10 mouse cellular contexts compared by ENCODE assay signal in the genomic region with DNA sequence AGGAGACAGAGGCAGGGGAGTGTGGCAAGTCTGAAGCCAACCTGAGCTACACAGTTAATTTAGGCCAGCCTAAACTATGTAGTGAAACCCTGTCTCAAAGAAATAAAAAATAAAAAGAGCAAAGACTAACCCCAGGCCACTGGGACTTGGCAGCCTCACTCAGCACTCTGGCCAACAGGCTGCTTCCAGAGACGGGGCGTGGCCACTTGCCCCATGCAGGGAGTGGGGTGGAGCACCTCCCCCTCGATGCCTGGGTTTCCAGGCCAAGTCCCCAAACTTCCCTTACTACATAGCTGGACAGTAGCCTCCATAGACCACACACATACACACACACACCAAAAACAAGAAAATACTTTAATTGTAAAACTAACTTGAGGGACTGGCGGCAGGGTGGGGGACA. TPM values are rescaled to one million over a fixed set of nuclear protein-coding genes. Genes with fewer than 3 reads are reported as not detected.
DNase-seq lines count a peak whose midpoint lies in the region; ATAC-seq and TF ChIP-seq lines count a peak whose summit lies in the region.
"Had no signal": no experiment of that assay in that cellular context is flagged by ENCODE, and none has a peak within 500 bp of the region (broad histone marks: within the 10 kb centered on the region; RNA-seq: fewer than 3 reads in every experiment).

No protein-coding gene starts in this region.

- ATAC-seq in heart, postnatal 0 days (ENCODE audit: insufficient read depth, low read depth), result peak; percentile 61; the same call in 1 of the 2 replicates
- ATAC-seq in lung, embryonic 14.5 days (ENCODE audit: insufficient read depth), result peak; percentile 84
- no peak for ATAC-seq in activated CD4-positive, CD25-positive, alpha-beta regulatory T cell, adult 4 months

- H3K4me2 ChIP-seq in heart, postnatal 0 days (ENCODE audit: low read depth, low read length), result no peak overlapping the region
- no peak overlapping the region for H3K4me2 ChIP-seq in lung, embryonic 14.5 days

- H3K9ac ChIP-seq in heart, postnatal 0 days (replicated peaks; ENCODE audit: low read depth, low read length), result no peak overlapping the region
- H3K9ac ChIP-seq in lung, embryonic 14.5 days, result no peak overlapping the region

- no peak for TF ChIP-seq CTCF in heart, postnatal 0 days (IDR thresholded peaks at IDR 0.05; ENCODE audit: low read depth)
- TF ChIP-seq CTCF in lung, embryonic 14.5 days (IDR thresholded peaks at IDR 0.05; ENCODE audit: low read depth), result no peak

- H3K4me1 ChIP-seq in heart, embryonic 10.5 days, result peaks cover 47% of the 10 kb centered on the region
- H3K4me1 ChIP-seq in heart, postnatal 0 days (ENCODE audit: control insufficient read depth, insufficient read depth), result no peaks in the 10 kb centered on the region
- H3K4me1 ChIP-seq in lung, embryonic 14.5 days (ENCODE audit: insufficient read depth), result 0 out of 2 replicates have a peak, but pooled peaks cover 2% of the 10 kb centered on the region

- no peak for TF ChIP-seq EP300 in heart, postnatal 0 days (IDR thresholded peaks at IDR 0.05; ENCODE audit: low read depth)

- no peak overlapping the region for H3K27ac ChIP-seq in heart, embryonic 10.5 days
- H3K27ac ChIP-seq in heart, postnatal 0 days (ENCODE audit: low read depth), result no peak overlapping the region
- peak overlapping the region; percentile 22 for H3K27ac ChIP-seq in lung, embryonic 14.5 days (ENCODE audit: low read depth)

- H3K27me3 ChIP-seq in heart, embryonic 10.5 days (ENCODE audit: insufficient read depth, poor library complexity, severe bottlenecking), result no peaks in the 10 kb centered on the region
- H3K27me3 ChIP-seq in heart, postnatal 0 days (ENCODE audit: control insufficient read depth, insufficient read depth, low read length), result no peaks in the 10 kb centered on the region
- H3K27me3 ChIP-seq in lung, embryonic 14.5 days (ENCODE audit: insufficient read depth, low read length), result no peaks in the 10 kb centered on the region

- peak; percentile 97 for DNase-seq in heart, adult 11 months
- DNase-seq in heart, embryonic 10.5 days (ENCODE audit: low spot score), result no peak
- DNase-seq in R1 (ENCODE audit: low read depth, low spot score), result peak; percentile 57
- no peak for DNase-seq in heart, postnatal 0 days (ENCODE audit: low spot score)
- peak; percentile 87 for DNase-seq in lung, embryonic 14.5 days
- DNase-seq in layer of hippocampus, postnatal 14 days (ENCODE audit: low spot score in 2 of 2), result no peak
- no peak for DNase-seq in retina, embryonic 14.5 days (ENCODE audit: low spot score)

- H3K4me3 ChIP-seq in heart, embryonic 10.5 days, result no peak overlapping the region
- H3K4me3 ChIP-seq in heart, postnatal 0 days (ENCODE audit: low read depth, low read length), result no peak overlapping the region
- H3K4me3 ChIP-seq in lung, embryonic 14.5 days (ENCODE audit: low read depth, low read length), result no peak overlapping the region

- WGBS in heart, embryonic 10.5 days, result 59% methylated on average over 4 of the region's 4 CpGs
- WGBS in heart, postnatal 0 days, result 43% methylated on average over 4 of the region's 4 CpGs
- WGBS in lung, embryonic 14.5 days, result 35% methylated on average over 4 of the region's 4 CpGs

- H3K9me3 ChIP-seq in heart, embryonic 10.5 days, result no peaks in the 10 kb centered on the region
- H3K9me3 ChIP-seq in heart, postnatal 0 days (replicated peaks; ENCODE audit: control insufficient read depth, low read length), result no peaks in the 10 kb centered on the region
- no peaks in the 10 kb centered on the region for H3K9me3 ChIP-seq in lung, embryonic 14.5 days (ENCODE audit: low read depth, low read length)

- H3K36me3 ChIP-seq in heart, embryonic 10.5 days, result peaks cover 51% of the 10 kb centered on the region
- peaks cover 28% of the 10 kb centered on the region for H3K36me3 ChIP-seq in heart, postnatal 0 days (replicated peaks; ENCODE audit: control insufficient read depth, insufficient read depth, low read length)
- peaks cover 53% of the 10 kb centered on the region for H3K36me3 ChIP-seq in lung, embryonic 14.5 days (ENCODE audit: insufficient read depth)

RNA-seq across cellular contexts. Expression of a gene that starts 11.4 kb away (rescaled TPM):
- not detected in 2 replicates for polyA plus RNA-seq in heart, embryonic 10.5 days (2016; fragmentation: Nextera tagmentation; extraction: Ambion mirVana)
- total RNA-seq in heart, postnatal 0 days (2014; rRNA removed; ENCODE audit: low replicate concordance), result not detected in 2 replicates
- not detected in 2 replicates for polyA plus RNA-seq in heart, postnatal 0 days (2015; fragmentation: Nextera tagmentation; extraction: Ambion mirVana)
- not detected in 2 replicates for polyA plus RNA-seq in lung, embryonic 14.5 days (2014; fragmentation: Nextera tagmentation; extraction: Ambion mirVana)
- under 1 TPM; 0.33 to 0.62 TPM for total RNA-seq in layer of hippocampus, postnatal 14 days (2021)
- polyA plus RNA-seq in activated CD4-positive, CD25-positive, alpha-beta regulatory T cell, adult 4 months (2017; shearing (Covaris generic)), result not detected

RNA-seq across cellular contexts. Expression of a gene that starts 17.8 kb away (rescaled TPM):
- polyA plus RNA-seq in heart, embryonic 10.5 days (2016; fragmentation: Nextera tagmentation; extraction: Ambion mirVana), result not detected in 2 replicates
- total RNA-seq in heart, postnatal 0 days (2014; rRNA removed; ENCODE audit: low replicate concordance), result not detected in 2 replicates
- not detected in 2 replicates for polyA plus RNA-seq in heart, postnatal 0 days (2015; fragmentation: Nextera tagmentation; extraction: Ambion mirVana)
- polyA plus RNA-seq in lung, embryonic 14.5 days (2014; fragmentation: Nextera tagmentation; extraction: Ambion mirVana), result not detected in 2 replicates
- not detected for total RNA-seq in layer of hippocampus, postnatal 14 days (2021)
- polyA plus RNA-seq in activated CD4-positive, CD25-positive, alpha-beta regulatory T cell, adult 4 months (2017; shearing (Covaris generic)), result not detected
- total RNA-seq: ES-E14; left cerebral cortex, postnatal 10 days had no signal

RNA-seq across cellular contexts. Expression of a gene that starts 35.9 kb away (rescaled TPM):
- polyA plus RNA-seq in heart, embryonic 10.5 days (2016; fragmentation: Nextera tagmentation; extraction: Ambion mirVana), result not detected in 2 replicates
- total RNA-seq in heart, postnatal 0 days (2014; rRNA removed; ENCODE audit: low replicate concordance), result not detected in 2 replicates
- not detected in 2 replicates for polyA plus RNA-seq in heart, postnatal 0 days (2015; fragmentation: Nextera tagmentation; extraction: Ambion mirVana)
- polyA plus RNA-seq in lung, embryonic 14.5 days (2014; fragmentation: Nextera tagmentation; extraction: Ambion mirVana), result not detected in 2 replicates
- total RNA-seq in layer of hippocampus, postnatal 14 days (2021), result not detected
- polyA plus RNA-seq in activated CD4-positive, CD25-positive, alpha-beta regulatory T cell, adult 4 months (2017; shearing (Covaris generic)), result not detected
- total RNA-seq: ES-E14; left cerebral cortex, postnatal 10 days had no signal

RNA-seq across cellular contexts. Expression of a gene that starts 39.5 kb away (rescaled TPM):
- polyA plus RNA-seq in heart, embryonic 10.5 days (2016; fragmentation: Nextera tagmentation; extraction: Ambion mirVana), result 24.5 and 29.7 TPM in 2 replicates
- total RNA-seq in heart, postnatal 0 days (2014; rRNA removed; ENCODE audit: low replicate concordance), result 37.0 and 53.5 TPM in 2 replicates
- 12.3 and 12.4 TPM in 2 replicates for polyA plus RNA-seq in heart, postnatal 0 days (2015; fragmentation: Nextera tagmentation; extraction: Ambion mirVana)
- polyA plus RNA-seq in lung, embryonic 14.5 days (2014; fragmentation: Nextera tagmentation; extraction: Ambion mirVana), result 27.9 and 34.0 TPM in 2 replicates
- 10 to 100 TPM; 69.5 to 71.6 TPM for total RNA-seq in layer of hippocampus, postnatal 14 days (2021)
- 1 to 10 TPM; 6.2 to 7.4 TPM for polyA plus RNA-seq in activated CD4-positive, CD25-positive, alpha-beta regulatory T cell, adult 4 months (2017; shearing (Covaris generic))

RNA-seq across cellular contexts. Expression of a gene that starts 39.5 kb away (rescaled TPM):
- polyA plus RNA-seq in heart, embryonic 10.5 days (2016; fragmentation: Nextera tagmentation; extraction: Ambion mirVana), result 47.2 and 53.0 TPM in 2 replicates
- 12.7 and 17.1 TPM in 2 replicates for total RNA-seq in heart, postnatal 0 days (2014; rRNA removed; ENCODE audit: low replicate concordance)
- polyA plus RNA-seq in heart, postnatal 0 days (2015; fragmentation: Nextera tagmentation; extraction: Ambion mirVana), result 11.3 and 12.0 TPM in 2 replicates
- polyA plus RNA-seq in lung, embryonic 14.5 days (2014; fragmentation: Nextera tagmentation; extraction: Ambion mirVana), result 46.2 and 52.5 TPM in 2 replicates
- 10 to 100 TPM; 11.6 to 14.6 TPM for total RNA-seq in layer of hippocampus, postnatal 14 days (2021)
- 1 to 10 TPM; 2.3 to 2.8 TPM for polyA plus RNA-seq in activated CD4-positive, CD25-positive, alpha-beta regulatory T cell, adult 4 months (2017; shearing (Covaris generic))

Comparison
In these comparisons a context has a peak if more than half of its experiments do, and no peak if none do; other contexts are left out.
1. DNase-seq: peak in heart, adult 11 months (single experiment), R1 (single experiment) and lung, embryonic 14.5 days (single experiment); none in heart, embryonic 10.5 days (single experiment), heart, postnatal 0 days (single experiment), layer of hippocampus, postnatal 14 days (0 of 2) and retina, embryonic 14.5 days (single experiment).